Mouse (Mus musculus) cerebellum, adult 2 months (tissue): ENCODE data around the gene Skor1. TPM values are rescaled to one million over a fixed set of nuclear protein-coding genes. Genes with fewer than 3 reads are reported as not detected.

Experiments used
- DNase-seq, 2 experiments: peaks; one replicate each; pipeline ENCODE4 v3.0.0; 2021
- H3K27ac ChIP-seq: fragments of 200-500 bp; 2 replicates; pipeline ENCODE4 v1.5.1; 2012; ENCODE audit warnings: low read length, control low read depth, inconsistent platforms; ENCODE audit not compliant: insufficient read depth
- H3K27me3 ChIP-seq: fragments of 200-500 bp; 2 replicates; pipeline ENCODE4 v1.6.1; 2012; ENCODE audit warnings: inconsistent platforms, mild to moderate bottlenecking, low read length, moderate library complexity; ENCODE audit not compliant: control insufficient read depth, insufficient read depth
- H3K4me1 ChIP-seq: fragments of 200-500 bp; 2 replicates; pipeline ENCODE4 v1.6.1; 2011; ENCODE audit warnings: low read length; ENCODE audit not compliant: control insufficient read depth, insufficient read depth
- H3K4me3 ChIP-seq: fragments of 200-500 bp; replicated peaks from 2 replicates; pipeline ENCODE3; 2011; ENCODE audit warnings: mild to moderate bottlenecking, low read depth, low read length, control low read depth; ENCODE audit not compliant: insufficient read depth
- CTCF ChIP-seq: fragments of 200-500 bp; IDR thresholded peaks from 2 replicates; pipeline ENCODE4 v1.5.1; 2011; ENCODE audit warnings: low read depth, mild to moderate bottlenecking, control low read depth, low read length, moderate library complexity, borderline replicate concordance; ENCODE audit not compliant: insufficient read depth
- POLR2A ChIP-seq: fragments of 200-500 bp; IDR thresholded peaks from 2 replicates; pipeline ENCODE4 v1.6.1; 2011; ENCODE audit warnings: low read length, control low read depth, borderline replicate concordance; ENCODE audit not compliant: insufficient read depth
- WGBS: fragments of 180-500 bp; shearing (Covaris S2); methylation state at CpG from one replicate; pipeline ENCODE4 v1.1.7; 2018; 5-methylcytosine and 5-hydroxymethylcytosine counted together
- polyA plus RNA-seq: library from polyadenylated mRNA; depleted of rRNA; stranded (reverse); fragments of >200 nt; gene quantifications from 2 replicates; pipeline ENCODE4 v1.2.3, GENCODE M21; 2012; rRNA removed

The Skor1 gene
- polyA plus RNA-seq = 7.1 and 9.2 TPM in 2 replicates

DNA sequence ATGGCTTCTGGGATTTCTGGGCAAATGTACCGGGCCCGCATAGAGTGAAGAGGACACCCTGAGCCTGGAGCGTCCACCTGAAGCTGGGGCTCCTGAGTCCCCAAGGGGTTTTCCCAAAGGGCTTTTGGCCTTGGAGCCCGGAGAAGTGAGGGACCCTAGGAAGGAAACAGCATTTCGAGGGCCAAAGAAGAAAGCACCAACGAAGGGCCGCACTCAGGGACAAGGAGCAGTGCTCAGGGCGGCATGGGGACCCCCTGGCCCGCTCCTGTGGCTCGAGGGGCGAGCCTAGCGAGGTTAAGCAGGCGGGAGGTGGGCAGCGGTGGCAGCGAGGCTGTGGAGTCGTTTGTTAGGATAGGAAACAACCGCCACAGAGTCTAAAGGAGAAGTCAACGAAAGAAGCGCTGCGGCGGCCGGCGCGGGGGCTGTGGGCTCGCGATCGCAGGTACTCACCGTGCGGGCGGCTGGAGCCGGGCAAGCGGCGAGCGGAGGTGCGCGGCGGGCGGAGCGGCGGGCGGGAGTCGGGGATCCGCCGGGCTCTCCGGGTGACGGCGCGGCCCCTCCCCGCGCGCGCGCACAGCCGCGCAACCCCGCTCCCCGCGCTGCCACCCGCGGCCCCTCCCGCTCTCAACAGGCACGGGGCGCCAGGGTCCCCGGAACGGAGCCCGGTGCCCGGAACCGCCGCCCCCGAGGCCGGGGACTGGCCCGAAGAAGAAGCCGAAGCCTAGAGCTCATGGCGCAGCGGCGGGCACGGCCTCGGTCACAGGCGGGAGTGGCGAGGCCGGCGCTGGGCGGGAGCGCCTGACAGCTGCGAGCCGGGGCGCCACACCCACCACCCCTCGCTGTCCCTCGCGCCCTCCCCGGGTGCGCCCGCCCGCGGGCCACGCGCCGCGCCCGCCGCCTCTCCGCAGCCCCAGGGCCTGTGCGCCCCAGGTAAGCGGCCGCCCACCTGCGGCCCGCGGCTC is at the start of gene Skor1:
Gene Skor1 (minus strand): TSS at position 552 of the 962 bp plus-strand sequence.
- DNase-seq = peak in 1 of 2 experiments; percentile 50
- peaks cover 17% of the 10 kb centered on the region; the same call in 1 of the 2 replicates for H3K27me3 ChIP-seq
- WGBS = under 1% methylated on average over 102 of the region's 108 CpGs
- H3K4me1 ChIP-seq = no peaks in the 10 kb centered on the region
- H3K27ac ChIP-seq = no peak within 1 kb of the TSS
- H3K4me3 ChIP-seq = peak within 1 kb of the TSS; percentile 32
- no peak for TF ChIP-seq CTCF
- no peak for TF ChIP-seq POLR2A

DNA sequence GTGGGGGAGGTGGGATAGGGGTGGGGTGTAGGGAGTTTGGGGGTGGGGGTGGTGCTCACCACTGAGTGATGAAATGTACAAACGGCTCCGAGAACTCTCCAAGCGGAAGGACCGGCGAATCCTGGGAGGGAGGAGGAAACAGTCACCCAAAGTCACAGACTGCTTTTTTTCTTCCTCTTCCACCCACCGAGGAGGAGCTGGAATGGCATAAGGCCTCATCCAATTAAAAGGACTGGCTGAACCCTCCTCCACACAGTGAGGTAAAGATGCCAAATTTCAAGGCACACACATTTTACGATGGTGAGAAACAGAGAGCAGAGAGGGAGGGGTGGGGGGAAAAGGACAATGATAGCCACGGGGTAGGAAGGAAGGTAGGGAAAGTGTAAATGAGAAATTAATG is 48.5 kb upstream of the Skor1 start:
- peaks cover 10% of the 10 kb centered on the region for H3K4me1 ChIP-seq
- no peak for TF ChIP-seq POLR2A
- no peak for TF ChIP-seq CTCF
- no peaks in the 10 kb centered on the region for H3K27me3 ChIP-seq
- 21% methylated on average over 8 of the region's 8 CpGs for WGBS
- DNase-seq = peak in 1 of 2 experiments; percentile 10
- H3K27ac ChIP-seq = no peak overlapping the region
- H3K4me3 ChIP-seq = peak overlapping the region; percentile 8

DNA sequence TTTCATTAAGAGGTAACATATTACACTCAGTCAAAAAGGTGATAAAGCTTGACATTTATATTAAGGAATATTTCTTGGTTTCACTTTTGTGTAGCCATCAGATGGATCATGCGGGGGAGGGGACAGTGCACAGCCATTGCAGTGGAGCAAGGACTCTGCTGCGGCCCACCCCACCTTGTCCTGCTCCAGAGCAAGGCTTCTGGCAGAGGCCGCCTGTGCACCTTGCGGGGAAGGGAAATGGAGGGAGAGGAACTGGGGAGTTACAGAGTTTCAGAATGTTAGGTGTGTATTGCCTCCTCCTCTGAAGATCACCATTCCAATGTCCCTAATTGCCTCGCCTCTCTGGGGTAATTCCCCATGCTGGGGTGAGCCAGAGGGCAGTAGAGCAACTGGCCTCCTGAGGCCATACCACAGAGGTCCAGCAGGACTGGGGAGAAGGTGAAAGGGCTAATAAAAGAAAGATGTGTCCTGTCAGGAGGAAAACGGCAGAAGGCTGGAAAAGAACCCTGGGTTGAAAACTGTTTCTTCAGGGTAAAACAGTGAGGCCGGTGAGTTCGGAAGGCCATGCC is 47.4 kb upstream of the Skor1 start:
- 80% methylated on average over 8 of the region's 8 CpGs for WGBS
- no peak overlapping the region for H3K4me3 ChIP-seq
- no peak for DNase-seq
- no peak overlapping the region for H3K27ac ChIP-seq
- H3K4me1 ChIP-seq = peaks cover 10% of the 10 kb centered on the region
- no peaks in the 10 kb centered on the region for H3K27me3 ChIP-seq
- TF ChIP-seq CTCF (no peak), POLR2A (no peak)

DNA sequence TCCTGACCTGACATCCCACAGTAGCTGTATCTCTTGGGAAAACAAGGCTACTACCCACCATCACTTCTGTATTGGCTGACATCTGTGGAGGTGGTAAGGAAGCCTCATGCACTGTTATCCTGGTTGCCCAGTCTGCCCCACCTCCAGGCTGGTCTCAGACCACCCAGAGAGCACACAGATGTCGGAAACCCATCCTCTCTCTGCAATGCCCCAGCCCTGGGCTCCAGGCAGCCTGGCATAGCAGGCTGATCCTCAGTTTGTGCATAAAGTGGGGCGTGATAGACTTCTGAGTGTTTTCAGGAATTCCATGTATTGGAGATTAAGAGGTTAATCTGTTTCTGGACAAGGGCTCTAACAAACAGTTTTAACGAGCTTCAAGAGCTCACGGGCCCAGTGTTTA is 46.8 kb upstream of the Skor1 start:
- DNase-seq = no peak
- no peak overlapping the region for H3K27ac ChIP-seq
- no peaks in the 10 kb centered on the region for H3K27me3 ChIP-seq
- H3K4me3 ChIP-seq = no peak overlapping the region
- no peak for TF ChIP-seq POLR2A
- no peak for TF ChIP-seq CTCF
- peaks cover 10% of the 10 kb centered on the region for H3K4me1 ChIP-seq
- WGBS = 53% methylated on average over 4 of the region's 4 CpGs

DNA sequence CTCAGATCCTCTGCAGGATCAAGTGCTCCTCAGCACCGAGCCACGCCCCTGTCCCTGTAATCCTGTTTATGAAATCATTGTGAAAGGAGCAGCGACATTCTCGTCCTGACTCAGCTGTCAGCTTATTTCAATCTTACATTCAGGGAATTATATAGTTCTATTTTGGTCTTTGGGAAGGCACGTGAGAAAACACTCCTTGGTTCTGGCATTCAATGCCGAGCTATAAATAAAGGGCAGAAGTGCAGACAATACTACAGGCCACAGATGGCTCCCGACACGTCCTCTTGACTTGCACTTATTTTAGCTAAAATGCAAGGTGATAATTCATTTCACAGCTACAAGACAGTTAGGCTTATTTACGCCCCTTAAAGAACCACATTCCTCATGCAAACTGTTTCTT is 46.0 kb upstream of the Skor1 start:
- no peaks in the 10 kb centered on the region for H3K27me3 ChIP-seq
- WGBS = 44% methylated on average over 9 of the region's 9 CpGs
- H3K27ac ChIP-seq = no peak overlapping the region
- no peak overlapping the region for H3K4me3 ChIP-seq
- TF ChIP-seq POLR2A (no peak), CTCF (no peak)
- H3K4me1 ChIP-seq = peaks cover 10% of the 10 kb centered on the region
- peak in 1 of 2 experiments; percentile 17 for DNase-seq

DNA sequence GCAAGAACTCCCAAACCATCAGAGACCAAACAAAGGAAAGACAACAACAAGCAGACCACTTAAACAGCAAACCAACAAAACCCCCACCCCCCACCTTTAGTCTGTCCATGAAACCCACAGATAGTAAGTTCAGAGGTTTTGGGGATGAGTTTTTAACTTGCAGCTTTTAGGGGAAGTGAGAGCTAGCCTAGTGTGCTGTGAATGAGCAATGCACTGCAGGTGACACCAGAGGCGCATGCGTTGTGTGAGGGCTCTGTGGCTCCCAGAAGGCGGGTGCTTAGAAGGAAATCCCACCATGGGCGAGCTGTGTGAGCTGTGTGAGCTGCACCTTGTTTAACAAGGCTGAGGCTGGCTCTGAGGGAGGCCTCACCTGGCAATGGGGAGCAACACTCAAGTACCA is 44.0 kb upstream of the Skor1 start:
- WGBS = 90% methylated on average over 4 of the region's 4 CpGs
- no peak for DNase-seq
- no peak for TF ChIP-seq POLR2A
- TF ChIP-seq CTCF = no peak
- H3K4me1 ChIP-seq = peaks cover 10% of the 10 kb centered on the region
- no peak overlapping the region for H3K4me3 ChIP-seq
- no peaks in the 10 kb centered on the region for H3K27me3 ChIP-seq
- H3K27ac ChIP-seq = no peak overlapping the region

DNA sequence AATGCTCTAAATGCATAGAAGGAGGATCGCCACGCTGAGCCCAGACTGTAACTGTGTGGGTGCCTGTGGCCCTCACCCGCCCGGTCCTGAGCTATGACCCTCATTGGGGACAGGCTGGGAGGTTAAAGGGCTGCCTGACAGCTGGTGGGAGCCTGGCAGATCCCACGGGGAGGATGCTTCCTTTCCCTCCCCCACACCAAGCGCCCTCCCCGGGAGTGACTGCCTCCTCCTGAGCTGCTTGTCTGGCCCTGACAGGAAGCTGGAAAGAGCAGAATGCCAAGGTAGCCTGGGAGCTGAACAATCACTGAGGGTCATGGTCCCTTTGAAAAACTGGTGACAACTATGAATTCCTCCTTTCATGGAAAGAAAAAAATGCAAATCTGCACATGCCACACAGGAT is 38.5 kb upstream of the Skor1 start:
- 46% methylated on average over 7 of the region's 7 CpGs for WGBS
- DNase-seq = no peak
- no peaks in the 10 kb centered on the region for H3K27me3 ChIP-seq
- H3K27ac ChIP-seq = no peak overlapping the region
- no peak overlapping the region for H3K4me3 ChIP-seq
- no peaks in the 10 kb centered on the region for H3K4me1 ChIP-seq
- TF ChIP-seq POLR2A (no peak), CTCF (no peak)
